Mouse (Mus musculus): ENCODE data around the gene Moxd2.

Moxd2 gene

GRCm38 (mm10) chr6:40887394-40887793 lies at the start of gene Moxd2:
Gene Moxd2, minus strand, starts transcription at chr6:40887494.
- TF ChIP-seq GATA4 (IDR thresholded peaks at IDR 0.05; ENCODE audit: insufficient replicate concordance, low read length), result no peak

GRCm38 (mm10) chr6:40919954-40920353 lies 32.7 kb upstream of the Moxd2 start:
- TF ChIP-seq GATA4 (IDR thresholded peaks at IDR 0.05; ENCODE audit: insufficient replicate concordance, low read length), result no peak

- no peak for TF ChIP-seq GATA4 (IDR thresholded peaks at IDR 0.05; ENCODE audit: insufficient replicate concordance, low read length)
Observed at GRCm38 (mm10) chr6:40900287-40900686, 13.0 kb upstream of the Moxd2 start, which contains the start of gene Prss58. Gene Prss58, minus strand, starts transcription at chr6:40900387.

- no peak for TF ChIP-seq GATA4 (IDR thresholded peaks at IDR 0.05; ENCODE audit: insufficient replicate concordance, low read length)
Observed at GRCm38 (mm10) chr6:40894716-40895115, 7.4 kb upstream of the Moxd2 start.

GRCm38 (mm10) chr6:40893577-40893976 lies 6.3 kb upstream of the Moxd2 start:
- TF ChIP-seq GATA4 (IDR thresholded peaks at IDR 0.05; ENCODE audit: insufficient replicate concordance, low read length), result no peak

GRCm38 (mm10) chr6:40891754-40892153 lies 4.5 kb upstream of the Moxd2 start:
- no peak for TF ChIP-seq GATA4 (IDR thresholded peaks at IDR 0.05; ENCODE audit: insufficient replicate concordance, low read length)

- TF ChIP-seq GATA4 (IDR thresholded peaks at IDR 0.05; ENCODE audit: insufficient replicate concordance, low read length), result no peak
Observed at GRCm38 (mm10) chr6:40890973-40891372, 3.7 kb upstream of the Moxd2 start.

GRCm38 (mm10) chr6:40845283-40845682 lies 42.0 kb downstream of the Moxd2 start:
- TF ChIP-seq GATA4 (IDR thresholded peaks at IDR 0.05; ENCODE audit: insufficient replicate concordance, low read length), result no peak

Data from liver, adult (tissue).